Mouse (Mus musculus): ENCODE data around the gene Rbm20.

Gene Rbm20

GRCm38 (mm10) chr19:53810584-53810983, 133.5 kb downstream of the Rbm20 start:
- DNase-seq (ENCODE audit: low spot score in 2 of 2): no peak

- DNase-seq (ENCODE audit: low spot score in 2 of 2): no peak
Measured at GRCm38 (mm10) chr19:53813576-53813975, 136.5 kb downstream of the Rbm20 start.

- DNase-seq (ENCODE audit: low spot score in 2 of 2): no peak
Measured at GRCm38 (mm10) chr19:53815714-53816113, 138.6 kb downstream of the Rbm20 start.

GRCm38 (mm10) chr19:53816242-53816641, 139.1 kb downstream of the Rbm20 start:
- no peak for DNase-seq (ENCODE audit: low spot score in 2 of 2)

GRCm38 (mm10) chr19:53819299-53819698, 142.2 kb downstream of the Rbm20 start:
- DNase-seq (ENCODE audit: low spot score in 2 of 2): no peak

GRCm38 (mm10) chr19:53821241-53822120, 144.4 kb downstream of the Rbm20 start:
- no peak for DNase-seq (ENCODE audit: low spot score in 2 of 2)

- DNase-seq (ENCODE audit: low spot score in 2 of 2): no peak
Measured at GRCm38 (mm10) chr19:53823847-53824246, 146.7 kb downstream of the Rbm20 start.

- DNase-seq (ENCODE audit: low spot score in 2 of 2): peak in 1 of 2 experiments; percentile 39
Measured at GRCm38 (mm10) chr19:53824872-53825680, 148.0 kb downstream of the Rbm20 start.

- DNase-seq (ENCODE audit: low spot score in 2 of 2): no peak
Measured at GRCm38 (mm10) chr19:53829990-53830389, 152.9 kb downstream of the Rbm20 start.

- no peak for DNase-seq (ENCODE audit: low spot score in 2 of 2)
Measured at GRCm38 (mm10) chr19:53830407-53831163, 153.5 kb downstream of the Rbm20 start.

GRCm38 (mm10) chr19:53831164-53831448, 154.0 kb downstream of the Rbm20 start:
- DNase-seq (ENCODE audit: low spot score in 2 of 2): no peak

GRCm38 (mm10) chr19:53832512-53832911, 155.4 kb downstream of the Rbm20 start:
- DNase-seq (ENCODE audit: low spot score in 2 of 2): no peak

- no peak for DNase-seq (ENCODE audit: low spot score in 2 of 2)
Measured at GRCm38 (mm10) chr19:53833745-53834369, 156.8 kb downstream of the Rbm20 start.

- peak in 1 of 2 experiments; percentile 39 for DNase-seq (ENCODE audit: low spot score in 2 of 2)
Measured at GRCm38 (mm10) chr19:53836569-53837454, 159.7 kb downstream of the Rbm20 start.

- DNase-seq (ENCODE audit: low spot score in 2 of 2): no peak
Measured at GRCm38 (mm10) chr19:53838850-53839249, 161.7 kb downstream of the Rbm20 start.

- DNase-seq (ENCODE audit: low spot score in 2 of 2): no peak
Measured at GRCm38 (mm10) chr19:53839837-53840236, 162.7 kb downstream of the Rbm20 start.

- DNase-seq (ENCODE audit: low spot score in 2 of 2): no peak
Measured at GRCm38 (mm10) chr19:53841915-53842314, 164.8 kb downstream of the Rbm20 start.

GRCm38 (mm10) chr19:53843972-53844371, 166.9 kb downstream of the Rbm20 start:
- no peak for DNase-seq (ENCODE audit: low spot score in 2 of 2)

- DNase-seq (ENCODE audit: low spot score in 2 of 2): no peak
Measured at GRCm38 (mm10) chr19:53848272-53848995, 171.3 kb downstream of the Rbm20 start.

Data from right cerebral cortex, adult 2 months (tissue).